Mouse (Mus musculus): ENCODE data around the gene Mctp2.

GRCm38 (mm10) chr7:72271546-72271945 is 34.9 kb downstream of the Mctp2 start:
- TF ChIP-seq POLR2A (IDR thresholded peaks at IDR 0.05; ENCODE audit: borderline replicate concordance, insufficient read depth, low read length) = no peak
- TF ChIP-seq CTCF (IDR thresholded peaks at IDR 0.05; ENCODE audit: borderline replicate concordance, insufficient read depth, low read depth, low read length) = no peak
